Mouse (Mus musculus) inflammation-experienced regulatory T-cells, adult 16 weeks (primary cell): ENCODE measurements around the gene Olfr63. TPM values are rescaled to one million over a fixed set of nuclear protein-coding genes. Genes with fewer than 3 reads are reported as not detected.

Source experiments
- polyA plus RNA-seq: library from polyadenylated mRNA; unstranded; fragments of 100-300 nt; shearing (Covaris generic); gene quantifications from one replicate; pipeline ENCODE4 v1.2.1, GENCODE M21; 2017

Gene Olfr63
- not detected for polyA plus RNA-seq

GRCm38 (mm10) chr17:33264376-33264775 is at the start of gene Olfr63:
TSS of gene Olfr63 (plus strand) at chr17:33264676.

DNA sequence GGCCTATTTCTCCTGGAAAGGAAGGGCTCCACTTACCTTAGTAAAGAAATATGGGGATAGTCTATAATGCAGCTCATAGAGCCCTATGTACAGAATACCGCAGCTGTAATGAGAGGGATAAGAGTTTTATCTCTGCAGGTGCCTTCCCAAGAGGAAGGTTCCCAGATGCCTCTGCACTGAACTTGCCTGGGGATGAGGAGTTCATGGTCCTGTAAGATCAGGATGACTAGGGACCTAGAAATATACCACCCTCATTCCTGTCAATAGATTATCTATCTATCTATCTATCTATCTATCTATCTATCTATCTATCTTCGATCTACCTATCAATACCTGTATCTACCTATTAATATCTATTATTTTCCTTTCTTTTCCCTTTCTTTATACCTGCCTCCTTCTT is 42.9 kb upstream of the Olfr63 start, which contains the start of gene Olfr1564:
TSS of gene Olfr1564 (minus strand) at position 101 of the 400 bp plus-strand sequence.

GRCm38 (mm10) chr17:33254530-33255318 is 9.8 kb upstream of the Olfr63 start, which contains the start of gene Zfp955a:
TSS of gene Zfp955a (minus strand) at chr17:33255145.

DNA sequence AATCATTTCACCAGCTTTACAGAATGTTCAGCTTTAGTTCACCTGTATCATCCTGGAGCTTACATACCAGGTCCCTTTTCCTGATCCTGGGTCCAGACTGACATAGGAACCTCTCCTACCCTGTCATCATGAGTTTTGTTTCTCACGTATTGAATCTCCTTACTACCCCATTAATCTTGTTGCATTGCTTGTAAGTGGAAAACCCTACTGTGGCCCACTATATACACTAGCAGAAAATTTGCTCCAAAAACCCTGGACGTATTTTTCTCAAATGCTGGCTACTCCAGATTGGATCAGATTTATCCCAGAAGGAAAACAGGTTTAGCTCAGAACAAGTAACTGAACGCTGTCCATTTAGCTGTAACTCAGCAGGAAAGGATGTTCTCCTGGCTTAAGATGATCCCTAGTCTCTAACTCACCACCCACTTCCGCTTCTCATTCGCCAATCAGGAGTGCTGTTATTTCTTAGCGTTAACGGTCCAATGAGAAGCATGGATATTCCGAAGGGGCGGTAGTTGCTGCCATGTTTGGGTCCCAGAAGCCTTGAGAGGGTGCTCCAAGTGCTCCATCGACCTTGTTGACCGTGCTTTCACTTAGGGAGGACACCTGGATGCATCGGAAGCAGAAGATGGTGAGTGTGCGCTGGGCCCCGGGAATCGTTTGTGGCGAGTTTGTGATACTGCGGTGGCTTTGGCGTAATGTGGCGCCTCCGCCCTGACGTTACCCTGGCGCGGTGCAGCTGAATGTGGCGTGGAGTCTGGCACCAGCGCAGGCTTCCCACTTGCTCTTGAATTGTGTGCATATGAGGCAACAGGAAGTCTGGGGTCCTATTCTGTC is 24.8 kb downstream of the Olfr63 start, which contains the start of gene Zfp955b:
TSS of gene Zfp955b (plus strand) at position 506 of the 837 bp plus-strand sequence.

Other genes with a start within 250 kb of the Olfr63 start
- 11.1 TPM for gene Zfp763, start 231.3 kb upstream of the Olfr63 start, polyA plus RNA-seq
- not detected for gene 4921501E09Rik, start 196.6 kb upstream of the Olfr63 start, polyA plus RNA-seq
- 7.5 TPM for gene Zfp563, start 175.4 kb upstream of the Olfr63 start, polyA plus RNA-seq
- not detected for gene Morc2b, start 125.0 kb upstream of the Olfr63 start, polyA plus RNA-seq
- not detected for gene Olfr55, start 96.2 kb upstream of the Olfr63 start, polyA plus RNA-seq
- gene Olfr239, start 73.4 kb upstream of the Olfr63 start, polyA plus RNA-seq: not detected
- not detected for gene Olfr1564, start 43.0 kb upstream of the Olfr63 start, polyA plus RNA-seq
- gene Zfp955a, start 9.5 kb upstream of the Olfr63 start, polyA plus RNA-seq: 22.5 TPM
- gene Zfp955b, start 24.9 kb downstream of the Olfr63 start, polyA plus RNA-seq: 18.0 TPM
- 10.5 TPM for gene Zfp81, start 94.2 kb downstream of the Olfr63 start, polyA plus RNA-seq
- gene Zfp101, start 130.0 kb downstream of the Olfr63 start, polyA plus RNA-seq: 7.8 TPM
- not detected for gene Actl9, start 168.2 kb downstream of the Olfr63 start, polyA plus RNA-seq